Mouse (Mus musculus) adrenal gland, adult 2 months (tissue): ENCODE data around the gene Vamp5. TPM values are rescaled to one million over a fixed set of nuclear protein-coding genes. Genes with fewer than 3 reads are reported as not detected.

Experiments
- DNase-seq: peaks from one replicate; pipeline ENCODE4 v3.0.0; 2021
- polyA plus RNA-seq: library from polyadenylated mRNA; depleted of rRNA; stranded (reverse); fragments of >200 nt; gene quantifications from 2 replicates; pipeline ENCODE4 v1.2.3, GENCODE M21; 2012
- total RNA-seq, 2 experiments: library from RNA; stranded (reverse); gene quantifications; 2 replicates each; pipeline ENCODE4 v1.2.3; 2021

The Vamp5 gene
- total and polyA plus RNA-seq, 3 experiments = 16.4 to 43.4 (median 25.3) TPM

- DNase-seq = no peak
These were observed 13.3 kb downstream of the Vamp5 start, which contains the start of gene Rnf181 for GRCm38 (mm10) chr6:72366844-72367443. Gene Rnf181 (minus strand): TSS chr6:72366956.

- no peak for DNase-seq
These were observed 14.0 kb downstream of the Vamp5 start for GRCm38 (mm10) chr6:72366304-72366703.

- DNase-seq = no peak
These were observed 15.3 kb downstream of the Vamp5 start for GRCm38 (mm10) chr6:72364985-72365384.

DNA sequence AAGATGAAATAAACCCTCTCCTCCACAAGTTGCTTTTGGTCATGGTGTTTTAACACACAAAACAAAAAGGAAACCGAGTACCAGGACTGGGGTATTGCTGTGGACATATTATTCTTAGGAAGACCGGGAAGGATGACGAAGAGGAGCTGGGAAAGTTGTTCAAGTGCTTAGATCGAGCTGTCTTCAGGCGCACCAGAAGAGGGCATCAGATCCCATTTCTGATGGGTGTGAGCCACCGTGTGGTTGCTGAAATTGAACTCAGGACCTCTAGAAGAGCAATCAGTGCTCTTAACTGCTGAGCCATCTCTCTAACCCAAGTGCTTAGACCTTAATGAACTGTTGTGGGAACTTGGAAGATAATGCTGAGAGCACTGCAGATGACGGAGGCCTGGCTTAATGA is 16.3 kb downstream of the Vamp5 start:
- DNase-seq = no peak

DNA sequence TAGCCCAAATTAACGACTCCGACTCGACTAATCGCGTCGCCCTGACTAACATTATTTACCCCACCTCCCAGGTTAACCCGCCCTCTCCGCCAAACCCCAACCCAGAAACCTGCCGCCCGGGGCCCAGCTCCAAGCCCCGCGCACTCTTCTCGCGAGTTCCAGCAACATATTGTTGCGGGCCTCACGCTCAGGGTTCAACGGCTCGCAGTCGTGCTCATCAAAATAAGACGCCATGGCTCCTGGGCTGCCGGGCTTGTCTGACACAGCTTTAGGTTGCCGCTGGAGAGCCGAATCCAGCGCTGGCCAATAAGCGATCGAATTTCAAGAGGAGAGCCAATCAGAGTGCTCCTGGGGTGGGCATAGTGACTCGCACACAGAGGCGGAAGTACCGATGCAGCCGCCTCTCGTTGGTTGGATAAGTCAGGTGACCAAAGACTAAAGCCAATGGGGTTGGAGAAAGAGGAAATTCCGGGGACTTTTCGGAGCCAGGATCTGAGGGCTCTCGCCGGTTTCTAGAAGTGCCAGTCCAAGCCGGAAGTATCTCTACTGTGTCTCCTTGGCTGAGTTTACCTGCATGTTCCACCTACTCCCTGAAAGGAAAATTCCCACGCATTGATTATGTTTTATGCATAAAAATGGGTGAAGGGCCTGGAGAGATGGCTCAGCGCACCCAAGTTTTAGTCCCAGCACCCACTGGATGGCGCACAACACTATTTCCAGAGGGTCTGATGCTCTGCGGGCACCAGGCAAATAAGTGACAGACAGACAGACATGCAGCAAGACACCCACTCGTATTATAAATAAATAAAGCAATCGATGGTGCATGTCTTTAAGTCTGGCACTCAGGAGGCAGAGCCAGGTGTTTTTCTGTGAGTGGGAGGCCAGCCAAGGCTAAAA is 17.9 kb downstream of the Vamp5 start:
- DNase-seq = peak; percentile 97

DNA sequence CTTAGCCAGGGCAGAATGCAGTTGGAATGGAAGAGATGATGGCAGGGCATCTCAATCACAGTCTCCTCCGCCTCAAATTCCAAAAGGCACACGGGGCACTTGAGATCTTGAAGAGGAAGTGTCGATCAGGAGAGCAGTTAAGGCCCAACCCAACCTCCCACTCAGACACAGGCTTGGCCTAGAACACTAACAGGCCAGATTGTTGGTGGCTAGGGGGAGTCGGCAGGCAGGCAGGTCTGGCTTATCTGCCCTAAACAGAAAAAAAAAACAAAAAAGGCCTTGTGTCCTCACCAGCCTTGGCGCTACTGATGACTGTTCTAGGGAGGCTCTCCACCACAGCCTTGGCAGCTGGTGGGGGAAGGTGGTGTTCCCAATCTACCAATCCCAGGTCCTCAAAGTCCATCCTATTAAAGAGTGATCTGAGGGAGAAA is 19.1 kb downstream of the Vamp5 start:
- DNase-seq = peak; percentile 84

GRCm38 (mm10) chr6:72360599-72360935 is 19.7 kb downstream of the Vamp5 start:
- DNase-seq = no peak

DNA sequence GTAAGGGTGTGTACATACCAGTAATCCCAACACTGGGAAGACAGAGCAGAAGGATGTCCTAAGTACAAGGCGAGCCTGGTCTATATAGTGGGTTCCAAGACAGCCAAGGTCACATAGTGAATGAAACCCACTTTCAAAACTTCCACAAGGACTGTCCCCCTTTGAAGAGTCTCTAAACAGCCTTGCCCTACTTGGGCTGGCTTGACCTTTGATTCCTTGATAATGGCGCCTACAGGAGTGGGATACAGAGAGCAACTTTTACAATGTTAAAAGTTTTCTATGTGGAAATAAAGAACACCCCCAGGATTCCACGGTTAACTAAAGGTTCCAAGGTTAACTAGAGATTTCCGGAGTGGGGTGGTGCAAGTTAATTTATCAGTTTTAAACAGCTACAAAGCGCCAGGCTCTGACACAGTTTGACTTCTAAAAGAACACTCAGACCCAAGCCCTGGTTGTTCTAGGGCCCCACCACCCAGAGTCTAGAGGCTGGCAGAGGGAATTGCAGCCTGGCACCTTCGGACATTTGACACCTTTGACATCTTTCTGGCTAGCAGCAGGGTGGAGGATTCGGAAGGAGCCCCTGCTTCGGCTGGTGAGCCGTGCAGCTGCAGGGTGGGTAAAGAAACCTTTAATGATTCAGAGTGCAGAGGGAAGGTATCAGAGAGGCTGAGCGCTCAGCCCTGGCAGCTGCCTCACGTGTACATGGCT is 20.2 kb downstream of the Vamp5 start:
- no peak for DNase-seq

DNA sequence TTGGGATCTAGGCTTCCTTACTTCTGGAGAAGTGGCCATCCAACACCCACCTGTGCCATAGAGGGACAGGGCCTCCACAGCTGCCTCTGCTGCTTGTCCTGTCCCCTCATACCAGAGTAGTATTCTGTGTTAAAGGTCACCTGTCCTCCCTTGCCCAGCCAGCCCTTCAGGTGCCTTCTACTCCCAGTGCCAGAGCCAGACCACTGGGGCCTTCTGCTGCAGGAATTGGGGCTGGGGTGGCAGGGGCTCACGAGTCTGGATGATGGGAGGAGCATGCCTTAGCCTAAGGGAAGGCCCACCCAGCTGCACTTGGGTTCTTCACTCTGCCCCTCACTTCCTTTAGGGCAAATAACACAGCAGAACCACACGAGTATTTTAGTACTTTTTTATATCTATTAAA is 20.9 kb downstream of the Vamp5 start:
- no peak for DNase-seq

DNA sequence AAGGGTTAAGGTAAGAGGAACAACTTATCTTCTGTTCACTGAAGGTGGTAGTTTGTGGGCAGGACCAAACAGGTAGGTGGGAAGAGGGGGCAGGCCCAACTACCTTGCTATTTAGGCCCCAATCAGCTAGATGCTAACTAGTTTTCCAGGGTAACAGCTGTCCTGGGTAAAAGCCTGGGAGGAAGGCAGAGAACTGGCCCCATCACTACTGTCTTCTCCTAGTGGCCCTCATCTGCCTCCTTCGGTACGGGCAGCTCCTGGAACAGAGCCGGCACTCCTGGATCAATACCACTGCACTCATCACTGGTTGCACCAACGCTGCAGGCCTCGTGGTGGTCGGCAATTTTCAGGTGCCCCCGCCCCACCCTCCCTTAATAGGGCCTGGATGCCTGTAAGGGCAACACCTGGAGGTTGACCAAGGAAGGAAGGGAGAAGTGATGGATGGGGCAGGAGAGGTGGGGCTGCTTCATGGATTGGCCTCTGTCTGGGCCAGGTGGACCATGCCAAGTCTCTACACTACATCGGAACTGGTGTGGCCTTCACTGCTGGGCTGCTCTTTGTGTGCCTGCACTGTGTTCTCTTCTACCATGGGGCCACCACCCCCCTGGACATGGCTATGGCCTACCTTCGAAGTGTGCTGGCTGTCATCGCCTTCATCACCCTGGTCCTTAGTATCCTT is 22.0 kb downstream of the Vamp5 start:
- no peak for DNase-seq

DNA sequence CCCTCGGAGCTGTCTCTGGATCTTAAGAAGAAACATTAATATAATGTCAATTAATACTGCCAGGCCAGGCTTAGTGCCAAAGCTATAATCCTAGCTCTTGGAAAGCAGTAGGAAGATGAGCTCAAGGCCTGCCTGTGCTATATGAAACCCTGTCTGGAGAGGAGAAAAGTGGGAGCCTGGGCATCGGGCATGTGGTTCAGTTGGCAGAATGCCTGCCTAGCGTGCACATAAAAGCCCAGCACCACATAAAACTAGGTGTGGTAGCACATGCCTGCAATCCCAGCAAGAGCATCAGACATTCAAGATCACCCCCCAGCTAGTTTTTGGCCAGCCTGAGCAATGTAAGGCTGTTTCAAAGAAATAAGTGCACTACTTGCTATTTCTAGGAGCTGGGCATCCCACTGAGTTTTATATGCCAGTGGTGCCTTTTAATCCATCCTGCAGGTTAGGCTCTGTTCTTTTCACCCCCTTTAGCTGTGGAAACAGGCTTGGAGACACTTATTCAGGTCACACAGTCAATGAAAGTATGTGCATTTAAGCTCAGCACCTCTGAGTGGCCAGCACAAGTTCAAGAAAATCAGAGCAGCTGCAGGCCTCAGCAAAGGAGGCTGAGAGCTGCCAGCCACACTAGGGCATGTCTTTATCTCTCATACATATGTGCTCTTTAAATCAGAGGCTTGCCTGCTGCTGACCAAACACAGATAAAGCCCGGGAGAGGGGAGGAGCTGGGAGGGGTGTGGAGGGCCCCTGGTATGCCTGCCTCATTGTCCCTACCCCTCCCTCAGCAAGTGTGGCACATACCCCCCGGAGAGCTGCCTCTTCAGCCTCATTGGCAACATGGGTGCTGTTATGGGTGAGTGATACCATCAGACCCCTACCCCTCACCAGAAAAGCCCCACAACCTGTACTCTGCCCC is 22.8 kb downstream of the Vamp5 start:
- DNase-seq = no peak

- no peak for DNase-seq
These were observed 24.2 kb downstream of the Vamp5 start for GRCm38 (mm10) chr6:72356001-72356532.

DNA sequence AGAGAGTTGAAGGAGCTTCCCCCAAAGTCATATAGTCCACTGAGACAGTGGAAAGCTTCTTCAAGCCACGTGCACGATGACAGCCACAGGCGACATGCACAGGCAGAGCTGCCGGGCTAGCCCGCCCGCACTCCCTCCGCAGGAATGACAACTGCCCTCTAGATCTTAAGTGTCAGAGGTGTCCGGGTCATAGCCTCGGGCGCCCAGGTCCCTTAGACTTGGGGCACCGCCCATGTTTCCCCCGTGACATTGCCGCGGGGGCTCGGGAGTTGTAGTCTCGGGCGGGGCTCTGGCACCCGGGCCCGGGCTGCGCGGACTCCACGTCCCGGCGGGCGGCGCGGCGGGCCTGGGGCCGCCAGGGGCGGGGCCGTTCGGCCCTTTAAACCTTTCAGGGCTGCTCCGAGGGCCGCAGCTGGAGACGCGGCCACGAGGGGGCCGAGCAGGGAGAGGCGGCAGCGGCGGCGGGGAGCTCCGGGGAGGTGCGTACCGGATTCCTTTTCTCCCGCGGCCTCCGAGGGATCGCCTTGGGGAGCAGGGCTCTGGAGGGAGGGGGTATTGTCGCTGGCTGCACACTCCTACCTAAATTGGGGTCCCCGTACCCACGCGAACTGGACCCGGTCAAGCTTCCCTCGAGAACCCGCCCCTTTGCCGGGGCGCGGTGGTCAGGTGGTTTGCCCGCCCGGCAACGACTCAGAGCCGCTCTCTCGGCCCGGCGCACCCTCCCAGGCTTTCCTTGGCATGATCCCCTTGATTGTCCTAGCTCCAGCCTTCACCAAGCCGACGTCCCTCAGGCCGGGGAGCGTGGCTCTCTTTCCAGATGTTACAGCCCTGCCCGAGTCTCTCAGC is 25.0 kb downstream of the Vamp5 start, which contains the start of gene Tmem150a:
Tmem150a (plus strand) TSS at position 382 of the 846 bp plus-strand sequence.
- peak; percentile 93 for DNase-seq

- no peak for DNase-seq
These were observed 26.2 kb downstream of the Vamp5 start for GRCm38 (mm10) chr6:72354025-72354424.

DNA sequence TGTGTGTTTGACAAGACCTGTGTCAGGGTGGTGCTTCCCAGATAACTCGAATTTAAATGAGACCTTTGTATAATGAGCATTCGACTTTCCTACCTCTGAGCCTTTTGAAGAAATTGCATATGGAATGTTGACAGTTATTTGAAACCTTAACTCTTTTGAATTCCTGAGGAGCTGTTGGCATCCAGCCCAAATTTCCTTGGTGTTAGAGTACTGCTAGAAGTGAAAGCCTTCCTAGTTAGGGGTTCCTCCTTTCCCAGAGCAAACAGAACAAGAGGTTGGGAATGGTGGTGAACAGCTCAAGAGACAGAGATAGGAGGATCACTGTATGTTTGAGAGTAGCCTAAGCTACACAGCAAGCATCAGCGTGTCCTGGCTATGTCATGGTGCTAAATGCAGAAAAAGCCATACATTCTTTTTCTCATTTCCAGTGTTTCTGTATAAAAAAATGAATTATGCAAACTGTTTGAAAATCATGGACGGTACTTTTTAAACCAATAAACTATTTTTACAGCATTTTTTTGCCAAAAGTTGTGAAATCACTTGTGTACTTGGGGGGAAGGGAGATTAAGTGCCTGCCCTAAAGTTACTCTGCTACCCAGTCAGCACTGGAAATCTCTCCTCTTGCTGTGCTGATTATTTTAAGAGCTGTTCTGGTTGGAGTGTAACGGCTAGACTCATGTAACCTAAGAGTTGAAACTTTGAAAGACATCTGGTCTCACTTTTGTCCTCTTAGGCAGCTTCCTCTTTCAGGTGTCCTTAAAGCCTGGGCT is 27.4 kb downstream of the Vamp5 start:
- no peak for DNase-seq

- no peak for DNase-seq
These were observed 30.1 kb downstream of the Vamp5 start for GRCm38 (mm10) chr6:72350214-72350613.

DNA sequence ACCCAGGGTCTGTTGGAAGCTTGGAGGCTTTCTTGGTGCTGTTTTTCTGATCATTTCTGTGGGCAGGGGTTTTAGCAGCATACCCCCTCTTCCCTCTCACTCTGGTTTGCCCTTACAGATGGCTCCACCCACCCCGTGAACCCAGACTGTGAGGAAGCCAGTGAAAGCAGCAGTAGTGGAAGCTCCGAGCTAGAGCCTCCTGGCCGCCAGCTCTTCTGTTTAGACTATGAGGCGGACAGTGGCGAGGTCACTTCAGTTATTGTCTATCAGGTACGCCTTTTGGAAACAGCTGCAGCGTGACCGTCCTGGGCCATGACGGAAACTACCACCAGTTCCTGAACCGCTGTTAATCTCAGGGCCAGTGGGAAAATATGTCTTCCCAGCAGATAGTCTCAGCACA is 31.9 kb downstream of the Vamp5 start:
- DNase-seq = peak; percentile 31

DNA sequence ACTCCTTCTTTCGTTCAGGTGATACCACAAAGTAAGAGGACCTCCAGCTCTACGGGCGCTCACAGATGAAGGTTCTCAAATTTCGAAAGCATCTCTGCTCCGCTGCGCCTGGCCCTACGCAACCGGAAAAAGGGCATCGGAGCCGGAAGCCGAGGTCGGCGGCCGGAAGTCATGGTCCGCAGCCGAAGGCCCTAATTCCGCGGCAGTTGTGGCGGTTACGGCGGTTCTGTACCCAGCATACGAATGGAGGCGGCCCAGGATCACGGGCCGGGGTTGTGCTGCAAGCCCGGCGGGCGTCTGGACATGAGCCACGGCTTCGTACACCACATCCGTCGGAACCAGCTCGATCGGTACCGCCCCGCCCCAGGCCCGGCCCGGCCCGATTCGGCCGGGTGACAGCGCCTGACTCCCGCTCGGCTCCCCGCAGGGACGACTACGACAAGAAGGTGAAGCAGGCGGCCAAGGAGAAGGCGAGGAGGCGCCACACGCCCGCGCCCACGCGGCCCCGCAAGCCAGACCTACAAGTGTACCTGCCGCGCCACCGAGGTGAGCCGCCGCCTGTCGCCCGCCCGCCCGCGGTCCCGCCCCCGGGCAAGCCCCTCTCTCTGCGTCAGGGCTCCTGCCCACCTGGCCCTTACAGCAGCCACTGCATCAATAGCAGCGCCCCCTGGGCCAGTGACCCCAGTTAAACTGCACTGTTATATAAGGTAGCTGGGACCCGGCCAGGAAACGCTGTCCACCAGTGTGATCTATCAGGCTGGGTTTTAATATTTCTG is 32.9 kb downstream of the Vamp5 start, which contains the start of gene 0610030E20Rik:
0610030E20Rik (plus strand) TSS at position 152 of the 776 bp plus-strand sequence.
- DNase-seq = peak; percentile 87
